In genomic region chr6:34059741-34060140, GRCm38 (mm10) we compare ENCODE assay signal across 33 mouse cellular contexts. TPM values are rescaled to one million over a fixed set of nuclear protein-coding genes. Genes with fewer than 3 reads are reported as not detected.
"Had no signal": no experiment of that assay in that cellular context is flagged by ENCODE, and none has a peak within 500 bp of the region (broad histone marks: within the 10 kb centered on the region; RNA-seq: fewer than 3 reads in every experiment).

No protein-coding gene starts in this region.

- H3K9ac ChIP-seq: limb, embryonic 12.5 days; limb, embryonic 13.5 days; limb, embryonic 15.5 days; liver, embryonic 12.5 days; liver, embryonic 13.5 days; liver, embryonic 14.5 days; liver, embryonic 15.5 days; liver, postnatal 0 days; lung, embryonic 14.5 days; lung, embryonic 15.5 days; midbrain, embryonic 12.5 days; midbrain, embryonic 15.5 days had no signal

- H3K9me3 ChIP-seq: limb, embryonic 10.5 days; limb, embryonic 12.5 days; limb, embryonic 13.5 days; limb, embryonic 15.5 days; liver, embryonic 12.5 days; liver, embryonic 13.5 days; liver, embryonic 15.5 days; lung, embryonic 15.5 days; megakaryocyte, embryonic 14.5 days; midbrain, embryonic 10.5 days; midbrain, embryonic 12.5 days; midbrain, embryonic 15.5 days had no signal

- H3K4me1 ChIP-seq: limb, embryonic 10.5 days; limb, embryonic 12.5 days; limb, embryonic 13.5 days; limb, embryonic 15.5 days; liver, embryonic 12.5 days; liver, embryonic 13.5 days; liver, embryonic 15.5 days; lung, embryonic 15.5 days; megakaryocyte, embryonic 14.5 days; midbrain, embryonic 10.5 days; midbrain, embryonic 12.5 days; midbrain, embryonic 15.5 days had no signal

- H3K4me3 ChIP-seq: left cerebral cortex, adult 2 months; limb, embryonic 10.5 days; limb, embryonic 12.5 days; limb, embryonic 13.5 days; limb, embryonic 15.5 days; liver, embryonic 12.5 days; liver, embryonic 13.5 days; liver, embryonic 15.5 days; lung, embryonic 15.5 days; megakaryocyte, embryonic 14.5 days; midbrain, embryonic 10.5 days; midbrain, embryonic 12.5 days; midbrain, embryonic 15.5 days; myocyte had no signal

- H3K27ac ChIP-seq: left cerebral cortex, adult 2 months; limb, embryonic 10.5 days; limb, embryonic 12.5 days; limb, embryonic 13.5 days; limb, embryonic 15.5 days; liver, embryonic 12.5 days; liver, embryonic 13.5 days; liver, embryonic 14.5 days; liver, embryonic 15.5 days; lung, embryonic 15.5 days; macrophage; midbrain, embryonic 10.5 days; midbrain, embryonic 12.5 days; midbrain, embryonic 15.5 days had no signal

- H3K36me3 ChIP-seq: limb, embryonic 10.5 days; limb, embryonic 12.5 days; limb, embryonic 13.5 days; limb, embryonic 15.5 days; liver, embryonic 12.5 days; liver, embryonic 13.5 days; liver, embryonic 15.5 days; lung, embryonic 15.5 days; midbrain, embryonic 10.5 days; midbrain, embryonic 12.5 days; midbrain, embryonic 15.5 days had no signal

- DNase-seq: left cerebral cortex, postnatal 4 days; liver; liver, embryonic 13.5 days; liver, postnatal 0 days; lung, adult 18-20 months; lung, adult 2 months; lung, embryonic 14.5 days; lung, postnatal 10 days; lung, postnatal 14 days; lung, postnatal 36 days; lung, postnatal 4 days; midbrain, embryonic 14.5 days had no signal

- ATAC-seq: liver, embryonic 12.5 days; liver, postnatal 0 days; lung, postnatal 0 days; midbrain, embryonic 15.5 days; midbrain, embryonic 16.5 days had no signal

- H3K27me3 ChIP-seq: limb, embryonic 12.5 days; limb, embryonic 15.5 days; liver, embryonic 12.5 days; liver, embryonic 13.5 days; liver, embryonic 15.5 days; lung, embryonic 15.5 days; megakaryocyte, embryonic 14.5 days; midbrain, embryonic 12.5 days; midbrain, embryonic 15.5 days had no signal

- H3K4me2 ChIP-seq: limb, embryonic 12.5 days; limb, embryonic 13.5 days; limb, embryonic 15.5 days; liver, embryonic 11.5 days; liver, embryonic 12.5 days; liver, embryonic 13.5 days; liver, embryonic 15.5 days; lung, embryonic 14.5 days; lung, embryonic 15.5 days; midbrain, embryonic 12.5 days; midbrain, embryonic 15.5 days had no signal

RNA-seq across cellular contexts. Expression of gene Lrguk, which starts 30.5 kb away (rescaled TPM):
- total RNA-seq: megakaryocyte, adult 5-6 weeks; monocyte, adult 5-6 weeks had no signal
- polyA plus RNA-seq: liver, adult 2 months had no signal
